Mouse (Mus musculus): ENCODE measurements around the gene Cfl2.

Gene Cfl2

GRCm38 (mm10) chr12:54830574-54830973, 32.1 kb downstream of the Cfl2 start:
- no peak for DNase-seq (ENCODE audit: low read depth, low spot score)

- DNase-seq (ENCODE audit: low read depth, low spot score) = no peak
Observed at GRCm38 (mm10) chr12:54829876-54830275, 32.8 kb downstream of the Cfl2 start.

GRCm38 (mm10) chr12:54828043-54828442, 34.6 kb downstream of the Cfl2 start:
- DNase-seq (ENCODE audit: low read depth, low spot score) = no peak

- no peak for DNase-seq (ENCODE audit: low read depth, low spot score)
Observed at GRCm38 (mm10) chr12:54825202-54825601, 37.5 kb downstream of the Cfl2 start.

- no peak for DNase-seq (ENCODE audit: low read depth, low spot score)
Observed at GRCm38 (mm10) chr12:54822836-54823426, 39.7 kb downstream of the Cfl2 start.

- no peak for DNase-seq (ENCODE audit: low read depth, low spot score)
Observed at GRCm38 (mm10) chr12:54820684-54821161, 42.0 kb downstream of the Cfl2 start.

GRCm38 (mm10) chr12:54819181-54819935, 43.3 kb downstream of the Cfl2 start:
- no peak for DNase-seq (ENCODE audit: low read depth, low spot score)

- DNase-seq (ENCODE audit: low read depth, low spot score) = no peak
Observed at GRCm38 (mm10) chr12:54810142-54810541, 52.5 kb downstream of the Cfl2 start.
